In genomic region chr13:83740101-83740500, GRCm38 (mm10) we compare ENCODE assay signal across 14 mouse cellular contexts.
DNase-seq lines count a peak whose midpoint lies in the region; ATAC-seq and TF ChIP-seq lines count a peak whose summit lies in the region.
"Had no signal": no experiment of that assay in that cellular context is flagged by ENCODE, and none has a peak within 500 bp of the region (broad histone marks: within the 10 kb centered on the region; RNA-seq: fewer than 3 reads in every experiment).

No protein-coding gene starts in this region.

- no peak for TF ChIP-seq EP300 in liver, postnatal 0 days (IDR thresholded peaks at IDR 0.05; ENCODE audit: low read depth)

- TF ChIP-seq CTCF in intestine, postnatal 0 days (IDR thresholded peaks at IDR 0.05; ENCODE audit: low read depth) = no peak
- no peak for TF ChIP-seq CTCF in liver, postnatal 0 days (IDR thresholded peaks at IDR 0.05; ENCODE audit: low read depth)

- 0 out of 2 replicates have a peak overlapping the region, but pooled peaks have one; percentile 35 for H3K4me2 ChIP-seq in intestine, embryonic 16.5 days (ENCODE audit: low read depth, low read length)
- no peak overlapping the region for H3K4me2 ChIP-seq in intestine, postnatal 0 days (replicated peaks; ENCODE audit: low read depth)
- 0 out of 2 replicates have a peak overlapping the region, but pooled peaks have one; percentile 29 for H3K4me2 ChIP-seq in embryonic facial prominence, embryonic 12.5 days (replicated peaks)
- peak overlapping the region; percentile 60 for H3K4me2 ChIP-seq in hindbrain, embryonic 12.5 days (replicated peaks)
- peak overlapping the region; percentile 57 for H3K4me2 ChIP-seq in midbrain, embryonic 16.5 days (ENCODE audit: low read length)
- H3K4me2 ChIP-seq in liver, postnatal 0 days (ENCODE audit: low read depth, low read length) = no peak overlapping the region

- WGBS in intestine, embryonic 16.5 days = 25% methylated on average over 2 of the region's 2 CpGs
- WGBS in intestine, postnatal 0 days = 41% methylated on average over 2 of the region's 2 CpGs
- WGBS in embryonic facial prominence, embryonic 12.5 days = 31% methylated on average over 2 of the region's 2 CpGs
- WGBS in hindbrain, embryonic 12.5 days = 23% methylated on average over 2 of the region's 2 CpGs
- WGBS in midbrain, embryonic 16.5 days = 6% methylated on average over 2 of the region's 2 CpGs
- 45% methylated on average over 2 of the region's 2 CpGs for WGBS in liver, postnatal 0 days (ENCODE audit: insufficient replicate concordance)

- ATAC-seq in intestine, embryonic 16.5 days = no peak
- no peak for ATAC-seq in intestine, postnatal 0 days
- no peak for ATAC-seq in embryonic facial prominence, embryonic 12.5 days (ENCODE audit: insufficient number of reproducible peaks, insufficient read depth, low FRiP score, low TSS enrichment)
- ATAC-seq in hindbrain, embryonic 12.5 days (ENCODE audit: low FRiP score) = peak; percentile 1; the same call in 1 of the 2 replicates
- no peak for ATAC-seq in midbrain, embryonic 16.5 days
- ATAC-seq in liver, postnatal 0 days = no peak
- no peak for ATAC-seq in megakaryocyte progenitor cell, adult 5-6 weeks (replicated peaks; ENCODE audit: poor library complexity)

- H3K27ac ChIP-seq in intestine, embryonic 16.5 days (ENCODE audit: low read length) = no peak overlapping the region
- no peak overlapping the region for H3K27ac ChIP-seq in intestine, postnatal 0 days (ENCODE audit: low read depth, low read length)
- no peak overlapping the region for H3K27ac ChIP-seq in embryonic facial prominence, embryonic 12.5 days
- peak overlapping the region; percentile 97 for H3K27ac ChIP-seq in hindbrain, embryonic 12.5 days
- peak overlapping the region; percentile 86 for H3K27ac ChIP-seq in midbrain, embryonic 16.5 days (ENCODE audit: low read length)
- no peak overlapping the region for H3K27ac ChIP-seq in liver, postnatal 0 days (ENCODE audit: low read depth)

- H3K27me3 ChIP-seq in intestine, embryonic 16.5 days (replicated peaks; ENCODE audit: control insufficient read depth, insufficient read depth, low read length) = peaks cover 41% of the 10 kb centered on the region
- peaks cover 74% of the 10 kb centered on the region for H3K27me3 ChIP-seq in intestine, postnatal 0 days (replicated peaks; ENCODE audit: control insufficient read depth, insufficient read depth, low read length)
- peaks cover 38% of the 10 kb centered on the region for H3K27me3 ChIP-seq in embryonic facial prominence, embryonic 12.5 days
- H3K27me3 ChIP-seq in hindbrain, embryonic 12.5 days = no peaks in the 10 kb centered on the region
- no peaks in the 10 kb centered on the region for H3K27me3 ChIP-seq in midbrain, embryonic 16.5 days (ENCODE audit: control insufficient read depth, insufficient read depth, low read depth, low read length)
- peaks cover 72% of the 10 kb centered on the region for H3K27me3 ChIP-seq in liver, postnatal 0 days (ENCODE audit: insufficient read depth, low read length)

- no peak overlapping the region for H3K9ac ChIP-seq in intestine, embryonic 16.5 days (ENCODE audit: low read depth, low read length)
- no peak overlapping the region for H3K9ac ChIP-seq in intestine, postnatal 0 days (ENCODE audit: low read depth, low read length)
- H3K9ac ChIP-seq in embryonic facial prominence, embryonic 12.5 days = no peak overlapping the region
- H3K9ac ChIP-seq in hindbrain, embryonic 12.5 days = peak overlapping the region; percentile 88
- peak overlapping the region; percentile 80 for H3K9ac ChIP-seq in midbrain, embryonic 16.5 days (ENCODE audit: low read depth, low read length)
- no peak overlapping the region for H3K9ac ChIP-seq in liver, postnatal 0 days (replicated peaks)

- no peak for DNase-seq in liver, postnatal 0 days
- DNase-seq in heart, adult 11 months = no peak
- DNase-seq: gastrocnemius, postnatal 36 days; heart, postnatal 4 days; kidney, postnatal 14 days; liver; thymus, postnatal 4 days had no signal

- H3K4me3 ChIP-seq in intestine, embryonic 16.5 days (ENCODE audit: low read length) = no peak overlapping the region
- no peak overlapping the region for H3K4me3 ChIP-seq in intestine, postnatal 0 days (ENCODE audit: low read depth, low read length)
- H3K4me3 ChIP-seq in embryonic facial prominence, embryonic 12.5 days = no peak overlapping the region
- peak overlapping the region; percentile 46 for H3K4me3 ChIP-seq in hindbrain, embryonic 12.5 days
- H3K4me3 ChIP-seq in midbrain, embryonic 16.5 days (ENCODE audit: low read depth, low read length) = peak overlapping the region; percentile 54
- no peak overlapping the region for H3K4me3 ChIP-seq in liver, postnatal 0 days (ENCODE audit: low read depth, low read length)

- H3K4me1 ChIP-seq in intestine, embryonic 16.5 days (ENCODE audit: control insufficient read depth, insufficient read depth, low read length) = no peaks in the 10 kb centered on the region
- no peaks in the 10 kb centered on the region for H3K4me1 ChIP-seq in intestine, postnatal 0 days (replicated peaks; ENCODE audit: control insufficient read depth, insufficient read depth, low read length)
- no peaks in the 10 kb centered on the region for H3K4me1 ChIP-seq in embryonic facial prominence, embryonic 12.5 days
- H3K4me1 ChIP-seq in hindbrain, embryonic 12.5 days = peaks cover 11% of the 10 kb centered on the region; the same call in 1 of the 2 replicates
- H3K4me1 ChIP-seq in midbrain, embryonic 16.5 days (ENCODE audit: control insufficient read depth, insufficient read depth, low read length) = peaks cover 16% of the 10 kb centered on the region
- H3K4me1 ChIP-seq in liver, postnatal 0 days (ENCODE audit: insufficient read depth) = peaks cover 14% of the 10 kb centered on the region; the same call in 1 of the 2 replicates

- H3K36me3 ChIP-seq in intestine, embryonic 16.5 days (ENCODE audit: control insufficient read depth, insufficient read depth, low read length) = no peaks in the 10 kb centered on the region
- no peaks in the 10 kb centered on the region for H3K36me3 ChIP-seq in intestine, postnatal 0 days (ENCODE audit: control insufficient read depth, insufficient read depth)
- no peaks in the 10 kb centered on the region for H3K36me3 ChIP-seq in embryonic facial prominence, embryonic 12.5 days
- no peaks in the 10 kb centered on the region; the same call in 1 of the 2 replicates for H3K36me3 ChIP-seq in hindbrain, embryonic 12.5 days
- H3K36me3 ChIP-seq in midbrain, embryonic 16.5 days (ENCODE audit: control insufficient read depth, insufficient read depth, low read length) = no peaks in the 10 kb centered on the region
- no peaks in the 10 kb centered on the region for H3K36me3 ChIP-seq in liver, postnatal 0 days (replicated peaks; ENCODE audit: insufficient read depth, low read length)

- H3K9me3 ChIP-seq in intestine, embryonic 16.5 days (ENCODE audit: control insufficient read depth, low read length) = no peaks in the 10 kb centered on the region
- H3K9me3 ChIP-seq in intestine, postnatal 0 days (ENCODE audit: control insufficient read depth) = no peaks in the 10 kb centered on the region
- H3K9me3 ChIP-seq in embryonic facial prominence, embryonic 12.5 days = no peaks in the 10 kb centered on the region
- H3K9me3 ChIP-seq in hindbrain, embryonic 12.5 days (replicated peaks) = no peaks in the 10 kb centered on the region
- H3K9me3 ChIP-seq in midbrain, embryonic 16.5 days (replicated peaks; ENCODE audit: control insufficient read depth, low read length, poor library complexity, severe bottlenecking) = no peaks in the 10 kb centered on the region
- no peaks in the 10 kb centered on the region for H3K9me3 ChIP-seq in liver, postnatal 0 days (ENCODE audit: low read length)
- H3K9me3 ChIP-seq: G1E had no signal

Comparison
In these comparisons a context has a peak if more than half of its experiments do, and no peak if none do; other contexts are left out.
1. H3K4me2 ChIP-seq: peak in intestine, embryonic 16.5 days (single experiment), embryonic facial prominence, embryonic 12.5 days (single experiment), hindbrain, embryonic 12.5 days (single experiment) and midbrain, embryonic 16.5 days (single experiment); none in intestine, postnatal 0 days (single experiment) and liver, postnatal 0 days (single experiment).
2. H3K27ac ChIP-seq: peak in hindbrain, embryonic 12.5 days (single experiment) and midbrain, embryonic 16.5 days (single experiment); none in intestine, embryonic 16.5 days (single experiment), intestine, postnatal 0 days (single experiment), embryonic facial prominence, embryonic 12.5 days (single experiment) and liver, postnatal 0 days (single experiment).
3. H3K4me3 ChIP-seq: peak in hindbrain, embryonic 12.5 days (single experiment) and midbrain, embryonic 16.5 days (single experiment); none in intestine, embryonic 16.5 days (single experiment), intestine, postnatal 0 days (single experiment), embryonic facial prominence, embryonic 12.5 days (single experiment) and liver, postnatal 0 days (single experiment).
4. H3K9ac ChIP-seq: peak in hindbrain, embryonic 12.5 days (single experiment) and midbrain, embryonic 16.5 days (single experiment); none in intestine, embryonic 16.5 days (single experiment), intestine, postnatal 0 days (single experiment), embryonic facial prominence, embryonic 12.5 days (single experiment) and liver, postnatal 0 days (single experiment).